In the genomic region with DNA sequence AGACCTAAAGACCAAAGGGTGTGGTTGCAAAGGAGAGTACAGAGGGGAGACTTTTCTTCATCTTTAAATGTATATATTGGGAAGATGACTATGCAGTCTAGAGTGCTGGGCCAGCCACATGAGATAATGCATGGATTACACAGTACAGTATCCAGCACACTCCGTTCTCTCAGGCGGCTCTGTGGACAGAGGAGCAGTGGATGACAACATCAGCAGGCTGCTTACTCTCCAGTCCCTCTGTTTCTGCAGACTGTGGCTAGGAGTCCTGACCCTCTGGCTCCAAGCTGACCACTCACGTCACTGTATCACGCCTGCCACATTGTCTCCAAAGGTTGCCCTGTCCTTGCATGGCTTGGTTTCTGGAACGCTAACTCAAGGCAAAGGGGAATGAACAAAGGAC, we compare ENCODE assay signal across 15 mouse cellular contexts.
DNase-seq lines count a peak whose midpoint lies in the region; ATAC-seq lines count a peak whose summit lies in the region.
"Had no signal": no experiment of that assay in that cellular context is flagged by ENCODE, and none has a peak within 500 bp of the region (broad histone marks: within the 10 kb centered on the region; RNA-seq: fewer than 3 reads in every experiment).

No protein-coding gene starts in this region.

- H3K27me3 ChIP-seq in kidney, embryonic 14.5 days (ENCODE audit: control insufficient read depth, insufficient read depth, low read length) = no peaks in the 10 kb centered on the region
- no peaks in the 10 kb centered on the region for H3K27me3 ChIP-seq in heart, embryonic 16.5 days (ENCODE audit: control insufficient read depth, insufficient read depth, low read length)

- H3K27ac ChIP-seq in kidney, embryonic 14.5 days (ENCODE audit: low read depth, low read length) = peak overlapping the region; percentile 12; the same call in 1 of the 2 replicates
- H3K27ac ChIP-seq in heart, embryonic 16.5 days (ENCODE audit: low read length) = peak overlapping the region; percentile 87
- H3K27ac ChIP-seq: forebrain, embryonic 10.5 days; layer of hippocampus, adult 2 months; liver, embryonic 14.5 days had no signal

- H3K36me3 ChIP-seq in kidney, embryonic 14.5 days (ENCODE audit: control insufficient read depth, insufficient read depth, low read length) = no peaks in the 10 kb centered on the region
- no peaks in the 10 kb centered on the region for H3K36me3 ChIP-seq in heart, embryonic 16.5 days (ENCODE audit: control insufficient read depth, insufficient read depth)
- H3K36me3 ChIP-seq: forebrain, embryonic 10.5 days had no signal

- H3K4me1 ChIP-seq in kidney, embryonic 14.5 days (ENCODE audit: control insufficient read depth, insufficient read depth, low read length) = peaks cover 28% of the 10 kb centered on the region
- peaks cover 32% of the 10 kb centered on the region for H3K4me1 ChIP-seq in heart, embryonic 16.5 days (ENCODE audit: control insufficient read depth, insufficient read depth, low read length)

- no peak for ATAC-seq in kidney, embryonic 14.5 days (ENCODE audit: low FRiP score, low TSS enrichment)
- 0 out of 2 replicates have a peak, but pooled peaks have one; percentile 28 for ATAC-seq in heart, embryonic 16.5 days (replicated peaks; ENCODE audit: extremely low read depth, insufficient read depth, low FRiP score)

- no peak overlapping the region for H3K9ac ChIP-seq in kidney, embryonic 14.5 days (ENCODE audit: low read depth, low read length)
- no peak overlapping the region for H3K9ac ChIP-seq in heart, embryonic 16.5 days (ENCODE audit: low read length)
- H3K9ac ChIP-seq: liver, embryonic 14.5 days had no signal

- 69% methylated on average over 5 of the region's 5 CpGs for WGBS in kidney, embryonic 14.5 days
- WGBS in heart, embryonic 16.5 days = 58% methylated on average over 5 of the region's 5 CpGs

- no peaks in the 10 kb centered on the region for H3K9me3 ChIP-seq in kidney, embryonic 14.5 days (ENCODE audit: control insufficient read depth, low read length)
- H3K9me3 ChIP-seq in heart, embryonic 16.5 days (replicated peaks; ENCODE audit: control insufficient read depth, low read length) = no peaks in the 10 kb centered on the region
- H3K9me3 ChIP-seq: forebrain, embryonic 10.5 days had no signal

- H3K4me2 ChIP-seq in kidney, embryonic 14.5 days (replicated peaks; ENCODE audit: low read depth, low read length) = no peak overlapping the region
- H3K4me2 ChIP-seq in heart, embryonic 16.5 days (ENCODE audit: low read depth, low read length) = no peak overlapping the region

- H3K4me3 ChIP-seq in kidney, embryonic 14.5 days (ENCODE audit: low read length) = no peak overlapping the region
- H3K4me3 ChIP-seq in heart, embryonic 16.5 days (ENCODE audit: low read length) = no peak overlapping the region
- H3K4me3 ChIP-seq: forebrain, embryonic 10.5 days; layer of hippocampus, adult 2 months; myocyte had no signal

- DNase-seq in adrenal gland, adult 2 months = peak; percentile 15
- DNase-seq in adrenal gland, adult 18-20 months (ENCODE audit: low spot score in 2 of 2) = no peak
- DNase-seq in kidney, adult 9 months = no peak
- peak; percentile 73 for DNase-seq in Muller cell, postnatal 12 days (ENCODE audit: inconsistent ontology term)
- no peak for DNase-seq in layer of hippocampus, postnatal 14 days (ENCODE audit: low spot score in 2 of 2)
- DNase-seq in left cerebral cortex, adult 18-20 months (ENCODE audit: low spot score in 2 of 2) = no peak
- DNase-seq: cerebellum, adult 11-12 months; kidney, adult 11 months; thymus, postnatal 4 days had no signal

Comparison
In these comparisons a context has a peak if more than half of its experiments do, and no peak if none do; other contexts are left out.
1. DNase-seq: peak in adrenal gland, adult 2 months (single experiment) and Muller cell, postnatal 12 days (single experiment); none in adrenal gland, adult 18-20 months (0 of 2), kidney, adult 9 months (single experiment), layer of hippocampus, postnatal 14 days (0 of 2) and left cerebral cortex, adult 18-20 months (0 of 2).